Mouse (Mus musculus) T-cell, adult 2 months (primary cell): ENCODE measurements at regions not wholly inside any gene's neighbourhood (a gene's known extent, or its start where the extent isn't known, plus 50 kb on each side); places are given as distances from the start of the nearest gene placed in this dataset.

ENCODE experiments used
- DNase-seq: peaks from one replicate; pipeline ENCODE4 v3.0.0; 2022; ENCODE audit warnings: low spot score

- DNase-seq, result no peak
Measured at GRCm38 (mm10) chr9:33954319-33954718, 531.4 kb upstream of the Kirrel3 start.
